Mouse (Mus musculus) ES-E14 (cell line): ENCODE measurements around the gene Tigar.

Source experiments
- CHD2 ChIP-seq: IDR thresholded peaks from 2 replicates; pipeline ENCODE4 v1.6.1; 2014; ENCODE audit warnings: mild to moderate bottlenecking, low read depth, low read length, inconsistent platforms
- HCFC1 ChIP-seq: IDR thresholded peaks from 2 replicates; pipeline ENCODE4 v1.6.1; 2012; ENCODE audit warnings: low read length, inconsistent platforms, borderline replicate concordance; ENCODE audit not compliant: insufficient read depth
- ZNF384 ChIP-seq: IDR thresholded peaks from 2 replicates; pipeline ENCODE4 v1.6.1; 2012; ENCODE audit warnings: low read depth, low read length, inconsistent platforms

DNA sequence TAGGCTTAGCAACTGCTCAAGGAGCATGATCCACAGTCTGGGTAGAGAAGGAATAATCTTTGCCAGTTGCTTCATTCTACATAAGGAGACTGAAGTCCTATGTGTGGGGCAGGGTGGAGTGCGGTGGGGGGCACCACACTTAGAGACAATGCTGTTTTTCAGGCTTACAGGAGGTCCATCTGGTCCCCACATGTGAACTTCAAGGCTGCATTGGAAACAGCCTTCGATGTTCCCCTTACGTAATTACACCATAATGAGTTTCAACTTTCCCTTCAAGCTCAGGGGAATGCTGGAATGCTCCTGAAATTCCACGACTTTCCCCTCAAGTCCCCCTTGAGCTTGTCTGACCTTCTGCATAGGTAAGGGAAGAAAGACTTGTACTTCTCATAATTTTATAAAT lies 58.5 kb downstream of the Tigar start:
- TF ChIP-seq CHD2 (no peak), HCFC1 (no peak), ZNF384 (no peak)
